Mouse (Mus musculus): Measurements from ENCODE around the gene Timm29.

- TF ChIP-seq CTCF (IDR thresholded peaks at IDR 0.05; ENCODE audit: low read depth) (no peak), EP300 (IDR thresholded peaks at IDR 0.05; ENCODE audit: low read depth) (no peak)
Observed at GRCm38 (mm10) chr9:21588350-21588749, 4.2 kb upstream of the Timm29 start.

Measured in heart, postnatal 0 days (tissue).